Comparison of ENCODE assay signal across 8 mouse cellular contexts in the genomic region with DNA sequence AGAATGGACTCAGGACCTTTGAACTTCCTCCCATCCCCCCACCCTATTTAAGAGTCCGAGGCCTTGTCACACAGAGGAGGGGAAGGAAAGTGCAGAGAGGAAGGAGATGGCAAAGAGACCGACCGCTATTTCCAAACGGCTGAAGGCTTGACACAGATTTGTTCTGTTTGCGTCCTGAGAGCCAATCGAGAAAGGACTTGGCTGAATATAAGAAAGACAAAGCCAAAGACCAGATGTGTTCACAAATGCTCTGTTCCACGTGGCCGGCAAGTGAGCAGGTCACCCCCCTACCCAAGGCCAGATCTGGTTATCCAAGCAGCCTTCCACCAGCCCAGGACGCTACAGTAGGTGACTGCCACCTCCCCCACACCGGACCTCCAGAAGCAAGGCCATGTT. TPM values are rescaled to one million over a fixed set of nuclear protein-coding genes. Genes with fewer than 3 reads are reported as not detected.
DNase-seq lines count a peak whose midpoint lies in the region; ATAC-seq and TF ChIP-seq lines count a peak whose summit lies in the region.

No protein-coding gene starts in this region.

- no peak for TF ChIP-seq CTCF in gastrocnemius, adult 2 months (IDR thresholded peaks at IDR 0.05)
- TF ChIP-seq CTCF in hindbrain, postnatal 0 days (IDR thresholded peaks at IDR 0.05; ENCODE audit: low read depth), result no peak
- no peak for TF ChIP-seq CTCF in testis, adult 2 months (IDR thresholded peaks at IDR 0.05; ENCODE audit: control insufficient read depth, insufficient read depth, insufficient replicate concordance, low read depth, low read length)

- H3K4me2 ChIP-seq in forebrain, embryonic 14.5 days (ENCODE audit: low read length), result peak overlapping the region; percentile 88
- H3K4me2 ChIP-seq in hindbrain, postnatal 0 days (ENCODE audit: low read depth, low read length), result peak overlapping the region; percentile 89

- peak overlapping the region; percentile 92 for H3K9ac ChIP-seq in forebrain, embryonic 14.5 days (ENCODE audit: low read length)
- peak overlapping the region; percentile 89 for H3K9ac ChIP-seq in hindbrain, postnatal 0 days (replicated peaks; ENCODE audit: low read length)

- no peaks in the 10 kb centered on the region for H3K27me3 ChIP-seq in forebrain, embryonic 14.5 days (replicated peaks; ENCODE audit: control insufficient read depth, insufficient read depth, low read length)
- no peaks in the 10 kb centered on the region for H3K27me3 ChIP-seq in hindbrain, postnatal 0 days (ENCODE audit: insufficient read depth, low read length)
- peaks cover 9% of the 10 kb centered on the region for H3K27me3 ChIP-seq in megakaryocyte, embryonic 14.5 days (replicated peaks)
- H3K27me3 ChIP-seq in testis, adult 2 months (ENCODE audit: control insufficient read depth, insufficient read depth, low read length), result no peaks in the 10 kb centered on the region

- peak; percentile 61 for DNase-seq in gastrocnemius, adult 2 months
- no peak for DNase-seq in gastrocnemius, adult 8-10 months (ENCODE audit: low spot score in 2 of 2)
- DNase-seq in MN1 (ENCODE audit: low spot score), result peak; percentile 30
- peak; percentile 35 for DNase-seq in forebrain, embryonic 14.5 days (ENCODE audit: low spot score)
- DNase-seq in hindbrain, postnatal 0 days (ENCODE audit: low spot score), result peak; percentile 28
- no peak for DNase-seq in spleen, postnatal 4 days (ENCODE audit: low spot score in 2 of 2)

- H3K9me3 ChIP-seq in forebrain, embryonic 14.5 days (replicated peaks; ENCODE audit: control insufficient read depth, low read length), result no peaks in the 10 kb centered on the region
- H3K9me3 ChIP-seq in hindbrain, postnatal 0 days (ENCODE audit: low read length), result no peaks in the 10 kb centered on the region
- peaks cover 26% of the 10 kb centered on the region for H3K9me3 ChIP-seq in megakaryocyte, embryonic 14.5 days

- intact Hi-C loops in gastrocnemius, adult 2 months (cut with DNase I), result loop anchor here (10.0 kb wide), 1 partner anchor 121 kb away; no protein-coding TSS in a partner anchor

- H3K4me3 ChIP-seq in gastrocnemius, adult 2 months, result peak overlapping the region; percentile 78
- peak overlapping the region; percentile 78 for H3K4me3 ChIP-seq in forebrain, embryonic 14.5 days (ENCODE audit: low read depth, low read length)
- H3K4me3 ChIP-seq in hindbrain, postnatal 0 days (ENCODE audit: low read length), result peak overlapping the region; percentile 86
- peak overlapping the region; percentile 93 for H3K4me3 ChIP-seq in megakaryocyte, embryonic 14.5 days (replicated peaks)
- H3K4me3 ChIP-seq in testis, adult 2 months (ENCODE audit: control insufficient read depth, low read depth, low read length), result peak overlapping the region; percentile 35

- no peak for TF ChIP-seq POLR2A in testis, adult 2 months (IDR thresholded peaks at IDR 0.05; ENCODE audit: control insufficient read depth, low read depth, low read length)

- ATAC-seq in forebrain, embryonic 14.5 days, result no peak
- ATAC-seq in hindbrain, postnatal 0 days, result no peak

- H3K27ac ChIP-seq in gastrocnemius, adult 2 months, result peak overlapping the region; percentile 98
- H3K27ac ChIP-seq in forebrain, embryonic 14.5 days (ENCODE audit: low read depth, low read length), result no peak overlapping the region
- peak overlapping the region; percentile 48; the same call in 1 of the 2 replicates for H3K27ac ChIP-seq in hindbrain, postnatal 0 days
- H3K27ac ChIP-seq in testis, adult 2 months (ENCODE audit: control insufficient read depth, insufficient read depth, low read depth, low read length), result peak overlapping the region; percentile 32; the same call in 1 of the 2 replicates

- WGBS in forebrain, embryonic 14.5 days, result 0% methylated on average over 10 of the region's 10 CpGs
- WGBS in hindbrain, postnatal 0 days, result 2% methylated on average over 10 of the region's 10 CpGs

- peaks cover 50% of the 10 kb centered on the region for H3K4me1 ChIP-seq in forebrain, embryonic 14.5 days (ENCODE audit: control insufficient read depth, insufficient read depth, low read length)
- peaks cover 37% of the 10 kb centered on the region for H3K4me1 ChIP-seq in hindbrain, postnatal 0 days (ENCODE audit: insufficient read depth, low read length)
- H3K4me1 ChIP-seq in megakaryocyte, embryonic 14.5 days, result peaks cover 42% of the 10 kb centered on the region
- peaks cover 25% of the 10 kb centered on the region for H3K4me1 ChIP-seq in testis, adult 2 months (ENCODE audit: control insufficient read depth, insufficient read depth, low read length)

- no peaks in the 10 kb centered on the region for H3K36me3 ChIP-seq in forebrain, embryonic 14.5 days (ENCODE audit: control insufficient read depth, insufficient read depth, low read length)
- no peaks in the 10 kb centered on the region for H3K36me3 ChIP-seq in hindbrain, postnatal 0 days (ENCODE audit: insufficient read depth, low read length)
- H3K36me3 ChIP-seq in megakaryocyte, embryonic 14.5 days (replicated peaks; ENCODE audit: low read length), result peaks cover 65% of the 10 kb centered on the region
- H3K36me3 ChIP-seq in testis, adult 2 months (ENCODE audit: control insufficient read depth, insufficient read depth, low read length), result no peaks in the 10 kb centered on the region

RNA-seq across cellular contexts. Expression of a gene that starts 2.8 kb away (rescaled TPM):
- total RNA-seq in gastrocnemius, adult 2 months (2021), result 10 to 100 TPM in 1 of 2 experiments, 1 to 10 TPM in 1; 9.2 to 13.6 TPM
- 10 to 100 TPM in 1 of 4 experiments, 1 to 10 TPM in 3; 7.6 to 10.2 (median 8.0) TPM for total RNA-seq in gastrocnemius, adult 8-10 months (2022)
- 12.1 and 12.2 TPM in 2 replicates for polyA plus RNA-seq in forebrain, embryonic 14.5 days (2014; fragmentation: Nextera tagmentation; extraction: Ambion mirVana)
- total RNA-seq in hindbrain, postnatal 0 days (2014; rRNA removed), result 38.2 and 44.4 TPM in 2 replicates
- 11.1 and 11.5 TPM in 2 replicates for polyA plus RNA-seq in hindbrain, postnatal 0 days (2015; fragmentation: Nextera tagmentation; extraction: Ambion mirVana)
- 2.1 and 4.9 TPM in 2 replicates for polyA plus RNA-seq in megakaryocyte, embryonic 14.5 days (2012; ENCODE audit: insufficient read depth, low replicate concordance)
- polyA plus RNA-seq in testis, adult 2 months (2012; rRNA removed), result 2.0 and 2.6 TPM in 2 replicates

RNA-seq across cellular contexts. Expression of a gene that starts 47.9 kb away (rescaled TPM):
- 10 to 100 TPM; 45.0 to 51.6 TPM for total RNA-seq in gastrocnemius, adult 2 months (2021)
- total RNA-seq in gastrocnemius, adult 8-10 months (2022), result 10 to 100 TPM; 37.4 to 60.4 (median 51.8) TPM
- polyA plus RNA-seq in forebrain, embryonic 14.5 days (2014; fragmentation: Nextera tagmentation; extraction: Ambion mirVana), result 1.1 TPM in 1 of 2 replicates, not detected in the other
- total RNA-seq in hindbrain, postnatal 0 days (2014; rRNA removed), result 0.21 and 0.47 TPM in 2 replicates
- polyA plus RNA-seq in hindbrain, postnatal 0 days (2015; fragmentation: Nextera tagmentation; extraction: Ambion mirVana), result 0.55 and 1.1 TPM in 2 replicates
- polyA plus RNA-seq in megakaryocyte, embryonic 14.5 days (2012; ENCODE audit: insufficient read depth, low replicate concordance), result not detected in 2 replicates
- not detected in 2 replicates for polyA plus RNA-seq in testis, adult 2 months (2012; rRNA removed)

Comparison
In these comparisons a context has a peak if more than half of its experiments do, and no peak if none do; other contexts are left out.
1. DNase-seq: peak in gastrocnemius, adult 2 months (single experiment), MN1 (single experiment), forebrain, embryonic 14.5 days (single experiment) and hindbrain, postnatal 0 days (single experiment); none in gastrocnemius, adult 8-10 months (0 of 2) and spleen, postnatal 4 days (0 of 2).
2. H3K4me3 ChIP-seq: peak in every context shown above with its lines; median percentile 93 in megakaryocyte, embryonic 14.5 days; 86 in hindbrain, postnatal 0 days; 78 in gastrocnemius, adult 2 months; 78 in forebrain, embryonic 14.5 days; 35 in testis, adult 2 months.